Mouse (Mus musculus): ENCODE data around the gene Abhd2. TPM values are rescaled to one million over a fixed set of nuclear protein-coding genes. Genes with fewer than 3 reads are reported as not detected.

Gene Abhd2
- polyA plus RNA-seq, 1 experiment from 2014 or later: 24.9 TPM

DNA sequence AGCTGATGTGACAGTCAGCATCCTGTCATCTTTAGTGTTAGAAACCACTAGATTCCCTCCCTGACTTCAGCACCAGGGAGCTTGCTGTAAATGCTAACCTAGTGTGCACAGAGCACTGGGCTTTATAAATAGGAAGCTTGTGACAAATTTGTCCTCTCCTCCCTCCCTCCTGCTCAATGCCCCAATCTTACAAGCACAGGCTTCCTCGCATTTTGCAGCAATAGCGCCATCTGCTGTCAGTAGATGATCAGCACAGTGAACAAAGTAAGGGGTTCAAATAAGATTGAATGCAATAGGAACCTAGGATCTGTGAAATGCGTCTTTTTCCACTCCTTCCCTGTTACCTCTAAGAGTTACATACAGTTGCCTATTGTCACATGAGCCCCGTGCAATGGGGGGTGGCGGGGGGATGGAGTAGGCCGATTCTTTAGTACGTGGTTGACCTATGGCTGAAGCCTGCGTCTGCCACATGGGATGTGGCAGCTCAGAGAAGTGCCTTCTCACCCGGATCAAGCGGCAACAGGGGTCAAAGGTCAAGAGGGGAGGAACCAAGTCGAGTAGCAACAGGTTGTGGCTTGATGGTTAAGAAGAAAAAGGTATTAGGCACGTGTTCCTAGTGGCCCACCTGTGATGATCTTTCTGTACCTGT, 76.9 kb downstream of the Abhd2 start:
- Histone ChIP-seq H3K4me1 (replicated peaks; ENCODE audit: control insufficient read depth, insufficient read depth, low read length) (no peaks in the 10 kb centered on the region), H3K27me3 (ENCODE audit: control insufficient read depth, insufficient read depth, low read depth, low read length) (no peaks in the 10 kb centered on the region), H3K4me2 (ENCODE audit: low read depth, low read length) (no peak overlapping the region), H3K4me3 (ENCODE audit: low read length) (no peak overlapping the region), H3K36me3 (ENCODE audit: control insufficient read depth, insufficient read depth, low read length) (peaks cover 27% of the 10 kb centered on the region), H3K9me3 (ENCODE audit: control insufficient read depth, low read length) (no peaks in the 10 kb centered on the region), H3K9ac (ENCODE audit: low read length) (no peak overlapping the region), H3K27ac (ENCODE audit: low read length) (no peak overlapping the region)
- WGBS: 34% methylated on average over 12 of the region's 12 CpGs
- peak; percentile 68 for ATAC-seq (ENCODE audit: low read depth)

DNA sequence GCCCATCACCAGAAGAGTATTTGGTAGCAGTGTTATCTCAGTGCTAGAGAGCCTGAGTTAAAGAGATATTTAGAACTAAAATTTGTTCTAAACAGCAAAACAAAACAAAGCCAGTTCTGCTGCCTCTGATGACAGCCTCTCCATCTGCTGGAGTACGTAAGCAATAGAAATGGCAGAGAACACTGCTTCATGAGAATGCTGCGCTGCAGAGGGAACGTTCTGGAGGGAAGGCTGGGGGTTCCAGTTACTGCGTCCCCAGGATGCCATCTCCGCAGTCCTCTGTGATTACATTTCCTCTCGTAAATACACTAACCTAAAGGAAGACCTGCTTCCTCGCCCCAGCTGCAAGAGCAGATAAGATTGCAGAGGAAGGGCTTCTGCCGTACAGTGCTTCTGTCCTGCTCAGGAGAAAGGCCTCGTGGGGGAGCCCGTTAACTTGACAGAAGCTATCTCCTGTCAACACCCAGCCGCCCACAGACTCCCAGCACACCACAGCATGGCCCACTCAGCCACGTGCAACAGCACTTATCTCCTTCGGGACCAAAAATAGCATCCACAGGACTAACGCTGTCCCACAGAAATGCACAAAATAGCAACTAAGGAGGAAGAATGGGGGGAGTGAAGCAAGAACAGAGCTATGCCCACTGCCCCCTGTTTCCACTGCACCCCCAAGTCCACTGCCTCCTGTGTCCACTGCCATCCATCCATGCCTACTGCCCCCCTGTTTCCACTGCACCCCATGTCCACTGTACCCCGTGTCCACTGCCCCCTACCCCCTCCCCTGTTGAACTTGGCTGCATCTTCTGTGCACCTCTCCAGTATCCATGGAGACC, 85.6 kb downstream of the Abhd2 start:
- 41% methylated on average over 15 of the region's 15 CpGs for WGBS
- ATAC-seq (ENCODE audit: low read depth): peak; percentile 51
- Histone ChIP-seq H3K9ac (ENCODE audit: low read length) (no peak overlapping the region), H3K27me3 (ENCODE audit: control insufficient read depth, insufficient read depth, low read depth, low read length) (no peaks in the 10 kb centered on the region), H3K4me1 (replicated peaks; ENCODE audit: control insufficient read depth, insufficient read depth, low read length) (peaks cover 17% of the 10 kb centered on the region), H3K4me2 (ENCODE audit: low read depth, low read length) (no peak overlapping the region), H3K27ac (ENCODE audit: low read length) (peak overlapping the region; percentile 65), H3K9me3 (ENCODE audit: control insufficient read depth, low read length) (no peaks in the 10 kb centered on the region), H3K4me3 (ENCODE audit: low read length) (no peak overlapping the region), H3K36me3 (ENCODE audit: control insufficient read depth, insufficient read depth, low read length) (peaks cover 19% of the 10 kb centered on the region)

DNA sequence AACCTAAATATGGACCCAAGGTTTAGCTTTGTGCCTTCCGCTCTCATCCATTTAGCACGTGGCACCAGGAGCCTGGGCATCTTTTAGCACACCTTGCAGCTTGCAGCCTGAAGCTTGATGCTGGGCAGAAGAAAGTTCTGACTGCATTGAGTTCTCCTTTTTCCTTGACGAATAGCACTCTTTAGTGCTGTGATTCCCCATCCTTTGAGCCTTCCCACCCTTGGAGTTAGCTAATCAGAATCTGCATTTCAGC, 86.1 kb downstream of the Abhd2 start:
- Histone ChIP-seq H3K36me3 (ENCODE audit: control insufficient read depth, insufficient read depth, low read length) (peaks cover 17% of the 10 kb centered on the region), H3K27ac (ENCODE audit: low read length) (peak overlapping the region; percentile 25; the same call in 1 of the 2 replicates), H3K9me3 (ENCODE audit: control insufficient read depth, low read length) (no peaks in the 10 kb centered on the region), H3K4me2 (ENCODE audit: low read depth, low read length) (no peak overlapping the region), H3K4me1 (replicated peaks; ENCODE audit: control insufficient read depth, insufficient read depth, low read length) (peaks cover 22% of the 10 kb centered on the region), H3K9ac (ENCODE audit: low read length) (no peak overlapping the region), H3K4me3 (ENCODE audit: low read length) (no peak overlapping the region), H3K27me3 (ENCODE audit: control insufficient read depth, insufficient read depth, low read depth, low read length) (no peaks in the 10 kb centered on the region)
- 77% methylated on average over 3 of the region's 3 CpGs for WGBS
- no peak for ATAC-seq (ENCODE audit: low read depth)

DNA sequence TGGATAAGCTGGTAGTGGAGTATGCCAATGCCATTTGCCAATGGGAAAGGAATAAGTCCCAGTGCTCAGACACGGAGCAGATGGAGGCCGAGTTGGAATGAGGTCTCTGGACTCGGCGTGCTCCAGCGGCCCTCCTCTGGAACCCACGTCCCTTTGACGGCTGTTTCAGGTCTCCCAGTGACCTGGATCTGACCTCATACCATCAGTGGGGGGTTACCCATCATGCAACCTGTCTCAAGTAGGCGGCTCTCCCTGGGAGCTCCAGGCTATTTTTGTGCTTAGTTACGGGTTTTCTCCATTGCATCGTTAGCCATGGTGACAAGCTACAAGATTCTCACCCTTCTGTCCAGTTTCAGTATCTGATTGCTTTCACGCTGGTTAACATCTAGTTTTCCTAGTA, 87.1 kb downstream of the Abhd2 start:
- peaks cover 11% of the 10 kb centered on the region for H3K36me3 ChIP-seq (ENCODE audit: control insufficient read depth, insufficient read depth, low read length)
- no peaks in the 10 kb centered on the region for H3K27me3 ChIP-seq (ENCODE audit: control insufficient read depth, insufficient read depth, low read depth, low read length)
- no peak for ATAC-seq (ENCODE audit: low read depth)
- H3K27ac ChIP-seq (ENCODE audit: low read length): no peak overlapping the region
- H3K4me3 ChIP-seq (ENCODE audit: low read length): no peak overlapping the region
- no peak overlapping the region for H3K4me2 ChIP-seq (ENCODE audit: low read depth, low read length)
- WGBS: 67% methylated on average over 11 of the region's 11 CpGs
- H3K9me3 ChIP-seq (ENCODE audit: control insufficient read depth, low read length): no peaks in the 10 kb centered on the region
- no peak overlapping the region for H3K9ac ChIP-seq (ENCODE audit: low read length)
- peaks cover 23% of the 10 kb centered on the region for H3K4me1 ChIP-seq (replicated peaks; ENCODE audit: control insufficient read depth, insufficient read depth, low read length)

DNA sequence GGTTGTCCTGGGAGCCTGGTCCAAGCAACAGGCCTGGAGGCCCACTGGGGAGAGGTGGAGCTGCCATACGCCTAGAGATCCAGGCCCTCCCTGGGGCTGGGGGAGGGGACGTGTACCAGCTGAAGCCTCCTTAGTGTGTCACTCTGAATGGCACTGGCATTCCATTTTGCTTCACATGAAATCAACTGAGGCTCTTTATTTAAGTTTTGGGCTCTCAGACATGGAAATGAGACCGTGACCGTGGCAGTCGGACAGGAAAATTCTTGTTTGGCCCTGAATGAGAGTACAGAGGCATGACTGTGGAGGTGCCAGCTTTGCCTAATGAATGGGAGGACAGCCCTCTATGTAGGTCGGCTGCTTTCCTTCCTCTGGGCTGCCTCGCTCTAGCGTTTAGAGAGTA, 89.2 kb downstream of the Abhd2 start:
- H3K4me2 ChIP-seq (ENCODE audit: low read depth, low read length): no peak overlapping the region
- H3K9me3 ChIP-seq (ENCODE audit: control insufficient read depth, low read length): no peaks in the 10 kb centered on the region
- no peak overlapping the region for H3K4me3 ChIP-seq (ENCODE audit: low read length)
- H3K27ac ChIP-seq (ENCODE audit: low read length): peak overlapping the region; percentile 66; the same call in 1 of the 2 replicates
- ATAC-seq (ENCODE audit: low read depth): no peak
- 0 out of 2 replicates have a peak, but pooled peaks cover 5% of the 10 kb centered on the region for H3K36me3 ChIP-seq (ENCODE audit: control insufficient read depth, insufficient read depth, low read length)
- no peaks in the 10 kb centered on the region for H3K27me3 ChIP-seq (ENCODE audit: control insufficient read depth, insufficient read depth, low read depth, low read length)
- no peak overlapping the region for H3K9ac ChIP-seq (ENCODE audit: low read length)
- WGBS: 60% methylated on average over 8 of the region's 8 CpGs
- peaks cover 23% of the 10 kb centered on the region for H3K4me1 ChIP-seq (replicated peaks; ENCODE audit: control insufficient read depth, insufficient read depth, low read length)

DNA sequence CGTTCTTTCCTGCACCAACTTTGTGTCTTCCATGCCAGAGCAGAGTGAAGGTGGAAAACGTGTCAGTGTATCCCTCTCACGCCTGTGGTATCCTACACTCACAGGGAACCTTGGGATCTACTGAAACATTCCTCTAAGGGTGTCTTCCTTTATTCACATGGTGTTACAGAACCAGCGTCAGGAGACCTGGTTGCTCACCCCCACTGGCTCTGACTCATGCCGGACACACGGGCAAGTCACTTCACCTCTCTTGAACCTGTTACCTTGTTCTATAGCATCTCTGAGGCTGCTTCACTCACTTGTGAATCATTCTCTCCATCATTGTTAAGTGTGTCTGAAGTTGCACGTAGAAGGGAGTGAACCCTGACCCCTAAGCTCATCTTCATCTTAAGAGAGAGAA, 89.8 kb downstream of the Abhd2 start:
- no peak overlapping the region for H3K4me3 ChIP-seq (ENCODE audit: low read length)
- no peak for ATAC-seq (ENCODE audit: low read depth)
- H3K27ac ChIP-seq (ENCODE audit: low read length): peak overlapping the region; percentile 66
- WGBS: 72% methylated on average over 7 of the region's 7 CpGs
- peaks cover 23% of the 10 kb centered on the region for H3K4me1 ChIP-seq (replicated peaks; ENCODE audit: control insufficient read depth, insufficient read depth, low read length)
- no peaks in the 10 kb centered on the region for H3K27me3 ChIP-seq (ENCODE audit: control insufficient read depth, insufficient read depth, low read depth, low read length)
- H3K36me3 ChIP-seq (ENCODE audit: control insufficient read depth, insufficient read depth, low read length): 0 out of 2 replicates have a peak, but pooled peaks cover 4% of the 10 kb centered on the region
- H3K9me3 ChIP-seq (ENCODE audit: control insufficient read depth, low read length): no peaks in the 10 kb centered on the region
- H3K9ac ChIP-seq (ENCODE audit: low read length): no peak overlapping the region
- no peak overlapping the region for H3K4me2 ChIP-seq (ENCODE audit: low read depth, low read length)

DNA sequence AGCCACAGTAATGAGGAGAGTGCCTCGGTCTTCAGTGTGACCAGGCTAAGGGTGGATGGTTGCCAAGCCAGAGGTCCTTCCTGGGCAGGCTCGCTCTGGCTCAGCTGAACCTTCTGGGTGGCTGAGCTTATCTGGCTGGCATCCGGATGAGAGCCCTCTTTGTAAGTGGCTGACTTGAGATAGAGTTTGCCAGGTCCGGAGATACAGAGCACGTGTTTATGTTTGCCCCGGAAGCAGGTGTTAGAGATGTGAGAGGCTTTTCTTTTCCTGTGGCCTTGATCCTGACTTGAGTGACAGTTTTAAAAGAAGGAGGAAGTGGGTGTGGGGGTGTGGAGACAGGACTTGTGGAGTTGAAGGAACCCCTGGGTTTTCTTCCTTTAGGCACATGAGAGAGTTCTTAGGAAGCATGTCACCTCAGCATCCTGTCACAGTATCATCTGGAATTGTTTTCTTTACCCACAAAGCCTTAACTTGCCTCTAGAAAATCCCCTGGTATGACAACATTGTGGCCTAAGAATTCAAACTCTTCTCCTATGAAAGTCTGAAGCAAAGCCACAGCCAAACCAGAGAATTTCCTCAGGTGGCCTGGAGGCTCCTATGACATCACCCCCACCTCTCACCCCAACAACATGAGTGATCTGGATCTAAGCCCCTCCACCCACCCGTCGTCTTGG, 90.5 kb downstream of the Abhd2 start:
- H3K4me1 ChIP-seq (replicated peaks; ENCODE audit: control insufficient read depth, insufficient read depth, low read length): peaks cover 23% of the 10 kb centered on the region
- ATAC-seq (ENCODE audit: low read depth): peak; percentile 86

DNA sequence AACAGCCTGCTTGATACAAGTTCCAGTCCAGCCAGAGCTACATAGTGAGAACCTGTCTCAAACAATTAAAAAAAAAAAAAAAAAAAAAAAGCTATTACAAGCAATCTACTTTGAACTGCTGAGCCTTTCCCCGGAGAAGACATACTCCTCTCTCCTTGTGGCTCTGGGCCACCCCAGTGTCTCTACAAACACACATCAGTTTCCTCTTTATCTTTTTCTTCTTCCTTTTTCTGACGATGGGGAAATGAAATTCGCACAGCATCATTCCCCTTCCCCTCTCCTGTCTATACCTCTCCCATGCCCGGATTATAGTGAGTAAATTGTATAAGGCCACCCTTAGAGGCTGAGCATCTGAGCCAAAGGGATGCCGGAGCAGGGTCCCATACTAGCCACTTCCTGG, 95.7 kb downstream of the Abhd2 start:
- 79% methylated on average over 5 of the region's 5 CpGs for WGBS
- no peaks in the 10 kb centered on the region for H3K27me3 ChIP-seq (ENCODE audit: control insufficient read depth, insufficient read depth, low read depth, low read length)
- no peak overlapping the region for H3K4me2 ChIP-seq (ENCODE audit: low read depth, low read length)
- no peak overlapping the region for H3K9ac ChIP-seq (ENCODE audit: low read length)
- H3K4me1 ChIP-seq (replicated peaks; ENCODE audit: control insufficient read depth, insufficient read depth, low read length): peaks cover 5% of the 10 kb centered on the region
- no peak for ATAC-seq (ENCODE audit: low read depth)
- H3K4me3 ChIP-seq (ENCODE audit: low read length): no peak overlapping the region
- H3K36me3 ChIP-seq (ENCODE audit: control insufficient read depth, insufficient read depth, low read length): no peaks in the 10 kb centered on the region
- no peaks in the 10 kb centered on the region for H3K9me3 ChIP-seq (ENCODE audit: control insufficient read depth, low read length)
- H3K27ac ChIP-seq (ENCODE audit: low read length): no peak overlapping the region

More for the DNA sequence above, 90.5 kb downstream of the Abhd2 start:
- Histone ChIP-seq H3K27me3 (ENCODE audit: control insufficient read depth, insufficient read depth, low read depth, low read length) (no peaks in the 10 kb centered on the region), H3K9me3 (ENCODE audit: control insufficient read depth, low read length) (no peaks in the 10 kb centered on the region), H3K27ac (ENCODE audit: low read length) (peak overlapping the region; percentile 76), H3K9ac (ENCODE audit: low read length) (no peak overlapping the region), H3K36me3 (ENCODE audit: control insufficient read depth, insufficient read depth, low read length) (no peaks in the 10 kb centered on the region), H3K4me3 (ENCODE audit: low read length) (no peak overlapping the region), H3K4me2 (ENCODE audit: low read depth, low read length) (no peak overlapping the region)
- 18% methylated on average over 8 of the region's 8 CpGs for WGBS

DNA sequence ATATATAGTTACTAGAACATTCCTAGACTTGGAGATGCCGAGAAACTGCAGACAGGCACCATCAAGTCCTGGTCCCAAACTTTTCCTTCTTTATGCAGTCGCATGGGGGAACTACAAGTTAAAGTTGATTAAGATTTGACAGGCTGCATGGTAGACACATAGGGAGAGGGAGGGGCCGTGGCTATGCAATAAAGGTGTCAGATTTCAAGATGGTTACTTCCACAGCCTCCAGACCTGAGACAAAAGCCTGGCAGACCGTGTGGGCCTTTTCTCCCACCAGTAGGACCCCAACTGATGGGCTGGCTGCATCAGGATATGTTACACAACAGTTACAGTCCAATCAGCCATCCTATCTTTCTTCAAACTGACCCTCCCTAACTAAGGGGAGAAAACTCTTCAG, 96.4 kb downstream of the Abhd2 start:
- 28% methylated on average over 4 of the region's 4 CpGs for WGBS
- Histone ChIP-seq H3K27ac (ENCODE audit: low read length) (no peak overlapping the region), H3K4me1 (replicated peaks; ENCODE audit: control insufficient read depth, insufficient read depth, low read length) (no peaks in the 10 kb centered on the region), H3K4me3 (ENCODE audit: low read length) (no peak overlapping the region), H3K9ac (ENCODE audit: low read length) (no peak overlapping the region), H3K27me3 (ENCODE audit: control insufficient read depth, insufficient read depth, low read depth, low read length) (no peaks in the 10 kb centered on the region), H3K9me3 (ENCODE audit: control insufficient read depth, low read length) (no peaks in the 10 kb centered on the region), H3K4me2 (ENCODE audit: low read depth, low read length) (no peak overlapping the region), H3K36me3 (ENCODE audit: control insufficient read depth, insufficient read depth, low read length) (no peaks in the 10 kb centered on the region)
- no peak for ATAC-seq (ENCODE audit: low read depth)
